Mouse (Mus musculus) lung, adult 2 months (tissue): ENCODE measurements at regions not wholly inside any gene's neighbourhood (a gene's known extent, or its start where the extent isn't known, plus 50 kb on each side); places are given as distances from the start of the nearest gene placed in this dataset.

Source experiments
- CTCF ChIP-seq: fragments of 200-500 bp; IDR thresholded peaks from 2 replicates; pipeline ENCODE4 v1.5.1; 2011; ENCODE audit warnings: mild to moderate bottlenecking, low read length, control low read depth; ENCODE audit not compliant: insufficient read depth
- POLR2A ChIP-seq: fragments of 200-500 bp; IDR thresholded peaks from 2 replicates; pipeline ENCODE4 v1.6.1; 2011; ENCODE audit warnings: low read depth, mild to moderate bottlenecking, control low read depth, low read length, borderline replicate concordance; ENCODE audit errors: extremely low read depth

DNA sequence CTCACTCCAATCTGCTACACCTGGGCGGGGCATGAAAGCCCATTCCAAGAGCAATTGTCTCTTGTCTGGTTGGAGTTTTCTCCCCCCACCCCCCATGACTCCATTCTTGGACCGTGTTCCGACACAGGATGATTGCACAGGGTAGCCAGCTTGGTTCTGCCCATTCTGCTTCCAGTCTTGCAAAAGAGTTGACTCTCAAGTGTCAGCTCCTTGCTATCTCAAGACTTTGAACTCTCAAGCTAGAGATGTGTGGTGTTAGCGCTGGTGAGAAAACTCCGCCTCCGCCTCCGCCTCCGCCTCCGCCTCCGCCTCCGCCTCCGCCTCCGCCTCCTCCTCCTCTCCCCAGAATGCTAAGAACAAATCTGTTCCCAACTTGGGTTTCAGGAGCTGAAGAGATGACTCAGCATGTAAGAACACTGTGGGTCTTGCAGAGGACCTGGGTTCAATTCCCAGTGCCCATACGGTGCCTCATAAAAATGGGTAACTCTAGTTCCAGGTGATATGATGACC lies 135.1 kb downstream of the Bcat1 start:
- no peak for TF ChIP-seq CTCF
- TF ChIP-seq POLR2A, result no peak
